Mouse (Mus musculus) heart, adult 2 months (tissue): Measurements from ENCODE around the gene Rspry1.

Experiments used
- CTCF ChIP-seq: fragments of 200-600 bp; IDR thresholded peaks from 2 replicates; pipeline ENCODE4 v1.8.1; 2022; ENCODE audit warnings: antibody characterized with exemption, mild to moderate bottlenecking, moderate library complexity
- EP300 ChIP-seq: fragments of 200-500 bp; IDR thresholded peaks from 2 replicates; pipeline ENCODE4 v1.6.1; 2011; ENCODE audit warnings: low read depth, low read length, control low read depth; ENCODE audit not compliant: insufficient read depth
- POLR2A ChIP-seq: fragments of 200-500 bp; IDR thresholded peaks from 2 replicates; pipeline ENCODE4 v1.6.1; 2011; ENCODE audit warnings: mild to moderate bottlenecking, low read depth, low read length, control low read depth; ENCODE audit not compliant: insufficient read depth

DNA sequence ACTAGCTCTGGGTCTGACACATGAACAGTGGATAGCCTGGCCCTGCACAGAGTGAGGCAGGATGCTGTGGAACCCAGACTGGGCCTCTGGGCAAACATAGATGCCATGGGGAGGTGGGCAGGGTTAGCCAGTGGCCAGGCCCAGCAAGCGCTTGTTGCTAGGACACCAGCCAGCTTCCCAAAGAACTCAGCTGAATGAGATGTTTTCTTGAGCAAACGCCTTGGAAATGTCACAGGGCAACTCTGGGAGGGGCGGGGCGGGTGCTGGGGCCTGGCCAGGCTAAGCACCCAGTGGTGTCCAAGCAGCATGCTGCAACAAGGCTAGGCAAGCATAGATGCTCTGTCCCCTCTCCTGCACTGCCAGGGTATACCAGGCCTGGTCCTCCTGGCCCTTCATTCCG is 40.5 kb upstream of the Rspry1 start:
- TF ChIP-seq CTCF (no peak), EP300 (no peak), POLR2A (no peak)
